Mouse (Mus musculus) hindbrain, postnatal 0 days (tissue): ENCODE results near the gene Camk1g. TPM values are rescaled to one million over a fixed set of nuclear protein-coding genes. Genes with fewer than 3 reads are reported as not detected.

ENCODE experiments used
- ATAC-seq: fragments of 200-750 bp; cut with Nextera tagmentation; 2 replicates; pipeline ENCODE4 v1.8.0; 2017; ENCODE audit warnings: mild to moderate bottlenecking, moderate TSS enrichment, moderate library complexity
- DNase-seq: peaks from one replicate; pipeline ENCODE4 v3.0.0-alpha.2; 2015; ENCODE audit warnings: low spot score
- H3K27ac ChIP-seq: fragments of 300-500 bp; sonication (generic); 2 replicates; pipeline ENCODE4 v1.5.1; 2014; ENCODE audit warnings: mild to moderate bottlenecking
- H3K27me3 ChIP-seq: fragments of 300-500 bp; sonication (generic); 2 replicates; pipeline ENCODE4 v1.6.1; 2014; ENCODE audit warnings: low read length, mixed read lengths; ENCODE audit not compliant: insufficient read depth
- H3K36me3 ChIP-seq: fragments of 300-500 bp; sonication (generic); 2 replicates; pipeline ENCODE4 v1.6.1; 2014; ENCODE audit warnings: low read length, mixed read lengths; ENCODE audit not compliant: insufficient read depth
- H3K4me1 ChIP-seq: fragments of 300-500 bp; sonication (generic); 2 replicates; pipeline ENCODE4 v1.6.1; 2014; ENCODE audit warnings: antibody characterized with exemption, low read length, mixed read lengths; ENCODE audit not compliant: insufficient read depth
- H3K4me2 ChIP-seq: fragments of 300-500 bp; sonication (generic); 2 replicates; pipeline ENCODE4 v1.6.1; 2014; ENCODE audit warnings: low read depth, mild to moderate bottlenecking, low read length, moderate library complexity, mixed read lengths
- H3K4me3 ChIP-seq: fragments of 300-500 bp; sonication (generic); 2 replicates; pipeline ENCODE4 v1.5.1; 2014; ENCODE audit warnings: low read length
- H3K9ac ChIP-seq: fragments of 300-500 bp; sonication (generic); replicated peaks from 2 replicates; pipeline ENCODE4 v1.6.1; 2014; ENCODE audit warnings: mild to moderate bottlenecking, low read length, moderate library complexity, mixed read lengths
- H3K9me3 ChIP-seq: fragments of 300-500 bp; sonication (generic); 2 replicates; pipeline ENCODE4 v1.6.1; 2016; ENCODE audit warnings: low read length, mixed read lengths
- CTCF ChIP-seq: IDR thresholded peaks from 2 replicates; pipeline ENCODE4 v1.5.1; 2016; ENCODE audit warnings: antibody characterized with exemption, control low read depth, low read depth
- WGBS: fragments of 180-500 bp; shearing (Covaris S2); extraction: QIAGEN DNeasy Blood & Tissue Kit; methylation state at CpG from one replicate; pipeline ENCODE4 v1.1.7; 2014; 5-methylcytosine and 5-hydroxymethylcytosine counted together
- polyA plus RNA-seq: library from polyadenylated mRNA; unstranded; fragments of >200 nt; fragmentation: Nextera tagmentation; extraction: Ambion mirVana; gene quantifications from 2 replicates; pipeline ENCODE4 v1.2.1, GENCODE M21; 2015
- total RNA-seq: library from RNA; depleted of rRNA; stranded (reverse); fragments of >200 nt; gene quantifications from 2 replicates; pipeline ENCODE4 v1.2.3, GENCODE M21; 2014

The Camk1g gene
- total and polyA plus RNA-seq, 2 experiments from 2014 or later, result 32.9 to 35.1 TPM

GRCm38 (mm10) chr1:193379634-193380033, 9.5 kb upstream of the Camk1g start:
- H3K9me3 ChIP-seq, result no peaks in the 10 kb centered on the region
- H3K4me1 ChIP-seq, result peaks cover 5% of the 10 kb centered on the region; the same call in 1 of the 2 replicates
- H3K9ac ChIP-seq, result no peak overlapping the region
- H3K4me2 ChIP-seq, result no peak overlapping the region
- H3K4me3 ChIP-seq, result no peak overlapping the region
- 60% methylated on average over 6 of the region's 6 CpGs for WGBS
- no peaks in the 10 kb centered on the region for H3K27me3 ChIP-seq
- H3K27ac ChIP-seq, result no peak overlapping the region
- ATAC-seq (no peak), DNase-seq (no peak)
- no peaks in the 10 kb centered on the region for H3K36me3 ChIP-seq
- TF ChIP-seq CTCF, result no peak

GRCm38 (mm10) chr1:193376478-193377134, 6.5 kb upstream of the Camk1g start:
- H3K36me3 ChIP-seq, result no peaks in the 10 kb centered on the region
- no peak overlapping the region for H3K9ac ChIP-seq
- H3K27ac ChIP-seq, result no peak overlapping the region
- H3K4me1 ChIP-seq, result no peaks in the 10 kb centered on the region
- H3K4me2 ChIP-seq, result no peak overlapping the region
- H3K4me3 ChIP-seq, result no peak overlapping the region
- TF ChIP-seq CTCF, result peak; percentile 97
- WGBS, result 32% methylated on average over 4 of the region's 4 CpGs
- no peaks in the 10 kb centered on the region for H3K9me3 ChIP-seq
- ATAC-seq, result peak; percentile 76; the same call in 1 of the 2 replicates
- peak; percentile 81 for DNase-seq
- H3K27me3 ChIP-seq, result no peaks in the 10 kb centered on the region

GRCm38 (mm10) chr1:193373906-193374413, 3.9 kb upstream of the Camk1g start:
- no peak overlapping the region for H3K9ac ChIP-seq
- DNase-seq (no peak), ATAC-seq (no peak)
- 0 out of 2 replicates have a peak, but pooled peaks cover 11% of the 10 kb centered on the region for H3K4me1 ChIP-seq
- no peaks in the 10 kb centered on the region for H3K36me3 ChIP-seq
- H3K9me3 ChIP-seq, result no peaks in the 10 kb centered on the region
- H3K27ac ChIP-seq, result no peak overlapping the region
- 83% methylated on average over 6 of the region's 6 CpGs for WGBS
- no peak overlapping the region for H3K4me3 ChIP-seq
- no peak overlapping the region for H3K4me2 ChIP-seq
- TF ChIP-seq CTCF, result no peak
- H3K27me3 ChIP-seq, result no peaks in the 10 kb centered on the region

GRCm38 (mm10) chr1:193369091-193369490, 1.0 kb downstream of the Camk1g start:
- Histone ChIP-seq H3K27me3 (no peaks in the 10 kb centered on the region), H3K4me2 (peak overlapping the region; percentile 68), H3K9me3 (no peaks in the 10 kb centered on the region), H3K4me1 (peaks cover 29% of the 10 kb centered on the region), H3K4me3 (peak overlapping the region; percentile 42), H3K36me3 (no peaks in the 10 kb centered on the region), H3K27ac (peak overlapping the region; percentile 73; the same call in 1 of the 2 replicates), H3K9ac (peak overlapping the region; percentile 48)
- DNase-seq (no peak), ATAC-seq (no peak)
- TF ChIP-seq CTCF, result no peak
- WGBS, result 30% methylated on average over 8 of the region's 8 CpGs

- ATAC-seq (peak; percentile 79), DNase-seq (peak; percentile 82)
- H3K36me3 ChIP-seq, result no peaks in the 10 kb centered on the region
- peak overlapping the region; percentile 68 for H3K4me2 ChIP-seq
- H3K27me3 ChIP-seq, result no peaks in the 10 kb centered on the region
- peak overlapping the region; percentile 42 for H3K4me3 ChIP-seq
- no peaks in the 10 kb centered on the region for H3K9me3 ChIP-seq
- H3K4me1 ChIP-seq, result peaks cover 29% of the 10 kb centered on the region
- H3K9ac ChIP-seq, result peak overlapping the region; percentile 34
- WGBS, result 12% methylated on average over 10 of the region's 10 CpGs
- H3K27ac ChIP-seq, result peak overlapping the region; percentile 73
- peak; percentile 19; the same call in 1 of the 2 replicates for TF ChIP-seq CTCF
Observed at GRCm38 (mm10) chr1:193368055-193368454, 2.0 kb downstream of the Camk1g start.

GRCm38 (mm10) chr1:193363801-193364231, 6.3 kb downstream of the Camk1g start:
- 69% methylated on average over 5 of the region's 5 CpGs for WGBS
- peaks cover 23% of the 10 kb centered on the region for H3K4me1 ChIP-seq
- H3K4me2 ChIP-seq, result no peak overlapping the region

GRCm38 (mm10) chr1:193362078-193362477, 8.0 kb downstream of the Camk1g start:
- H3K9ac ChIP-seq, result no peak overlapping the region
- no peak for ATAC-seq
- H3K9me3 ChIP-seq, result no peaks in the 10 kb centered on the region
- no peak overlapping the region for H3K4me2 ChIP-seq
- 89% methylated on average over 7 of the region's 7 CpGs for WGBS
- peaks cover 6% of the 10 kb centered on the region; the same call in 1 of the 2 replicates for H3K4me1 ChIP-seq
- DNase-seq, result no peak
- H3K4me3 ChIP-seq, result no peak overlapping the region
- peaks cover 4% of the 10 kb centered on the region; the same call in 1 of the 2 replicates for H3K36me3 ChIP-seq
- H3K27me3 ChIP-seq, result no peaks in the 10 kb centered on the region
- no peak for TF ChIP-seq CTCF
- no peak overlapping the region for H3K27ac ChIP-seq

More at GRCm38 (mm10) chr1:193363801-193364231, 6.3 kb downstream of the Camk1g start:
- Histone ChIP-seq H3K27me3 (no peaks in the 10 kb centered on the region), H3K9me3 (no peaks in the 10 kb centered on the region), H3K27ac (no peak overlapping the region), H3K9ac (no peak overlapping the region), H3K36me3 (peaks cover 4% of the 10 kb centered on the region; the same call in 1 of the 2 replicates), H3K4me3 (no peak overlapping the region)
- DNase-seq (peak; percentile 69), ATAC-seq (no peak)
- peak; percentile 81 for TF ChIP-seq CTCF
